Mouse (Mus musculus) hindbrain, embryonic 11.5 days (tissue): Measurements from ENCODE around the gene Dst. TPM values are rescaled to one million over a fixed set of nuclear protein-coding genes. Genes with fewer than 3 reads are reported as not detected.
"Not testable (repeated sequence)": the region's sequence is repeated elsewhere in the genome, so short reads cannot be mapped to it uniquely, and the experiment has no call there.

ENCODE experiments used
- ATAC-seq: fragments of 200-750 bp; cut with Nextera tagmentation; 2 replicates; pipeline ENCODE4 v1.8.0; 2017; ENCODE audit warnings: mild to moderate bottlenecking, moderate TSS enrichment, moderate library complexity; ENCODE audit not compliant: low FRiP score
- DNase-seq: peaks from one replicate; pipeline ENCODE4 v3.0.0-alpha.2; 2015; ENCODE audit warnings: low spot score
- H3K27ac ChIP-seq: fragments of 300-500 bp; sonication (generic); 2 replicates; pipeline ENCODE4 v1.5.1; 2014; ENCODE audit warnings: mild to moderate bottlenecking, low read depth, low read length
- H3K27me3 ChIP-seq: fragments of 300-500 bp; sonication (generic); 2 replicates; pipeline ENCODE4 v1.6.1; 2014; ENCODE audit warnings: mild to moderate bottlenecking, low read length, moderate library complexity, mixed read lengths; ENCODE audit not compliant: control insufficient read depth, insufficient read depth
- H3K36me3 ChIP-seq: fragments of 300-500 bp; sonication (generic); 2 replicates; pipeline ENCODE4 v1.6.1; 2014; ENCODE audit warnings: mild to moderate bottlenecking, low read length, moderate library complexity, mixed read lengths; ENCODE audit not compliant: control insufficient read depth, insufficient read depth
- H3K4me1 ChIP-seq: fragments of 300-500 bp; sonication (generic); replicated peaks from 2 replicates; pipeline ENCODE4 v1.6.1; 2014; ENCODE audit warnings: low read length, mixed read lengths; ENCODE audit not compliant: control insufficient read depth, insufficient read depth
- H3K4me2 ChIP-seq: fragments of 300-500 bp; sonication (generic); replicated peaks from 2 replicates; pipeline ENCODE4 v1.6.1; 2014; ENCODE audit warnings: mild to moderate bottlenecking, low read depth, low read length
- H3K4me3 ChIP-seq: fragments of 300-500 bp; sonication (generic); 2 replicates; pipeline ENCODE4 v1.5.1; 2014; ENCODE audit warnings: low read depth, low read length
- H3K9ac ChIP-seq: fragments of 300-500 bp; sonication (generic); 2 replicates; pipeline ENCODE4 v1.6.1; 2014; ENCODE audit warnings: low read depth, low read length
- H3K9me3 ChIP-seq: fragments of 300-500 bp; sonication (generic); 2 replicates; pipeline ENCODE4 v1.6.1; 2016; ENCODE audit warnings: low read length; ENCODE audit not compliant: control insufficient read depth
- WGBS: fragments of 180-500 bp; shearing (Covaris S2); extraction: QIAGEN DNeasy Blood & Tissue Kit; methylation state at CpG from one replicate; pipeline ENCODE4 v1.1.7; 2014; 5-methylcytosine and 5-hydroxymethylcytosine counted together
- polyA plus RNA-seq: library from polyadenylated mRNA; unstranded; fragments of >200 nt; fragmentation: Nextera tagmentation; extraction: Ambion mirVana; gene quantifications from 2 replicates; pipeline ENCODE4 v1.2.1, GENCODE M21; 2014

Dst gene
- polyA plus RNA-seq, 1 experiment from 2014 or later, result 60.0 TPM

DNA sequence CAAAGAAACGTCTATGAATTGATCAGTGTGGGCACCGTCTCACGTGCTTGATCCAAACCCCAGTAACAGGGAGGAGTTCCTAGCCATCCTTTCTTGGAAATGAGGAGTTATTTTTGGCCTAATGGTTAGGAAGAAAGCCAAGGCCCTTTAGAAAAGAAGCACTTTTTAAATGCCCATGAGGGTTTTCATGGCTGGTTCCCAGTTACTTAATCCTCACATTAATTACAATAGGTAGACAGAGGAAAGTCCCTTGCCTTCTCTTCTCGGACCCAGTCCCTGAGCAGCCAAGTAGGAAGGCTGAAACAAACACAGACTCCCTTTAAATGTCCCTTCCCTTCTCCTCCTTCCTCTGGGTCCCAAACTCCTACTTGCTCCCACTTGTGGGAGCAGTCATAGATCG is 396.2 kb downstream of the Dst start:
- Histone ChIP-seq H3K4me1 (no peaks in the 10 kb centered on the region), H3K9ac (no peak overlapping the region), H3K9me3 (no peaks in the 10 kb centered on the region), H3K4me2 (no peak overlapping the region), H3K27ac (no peak overlapping the region), H3K36me3 (peaks cover 7% of the 10 kb centered on the region; the same call in 1 of the 2 replicates), H3K4me3 (no peak overlapping the region), H3K27me3 (no peaks in the 10 kb centered on the region)
- DNase-seq, result no peak
- no peak for ATAC-seq
- 93% methylated on average over 5 of the region's 5 CpGs for whole genome bisulfite sequencing

GRCm38 (mm10) chr1:34306741-34307140 is 398.7 kb downstream of the Dst start:
- Histone ChIP-seq H3K9me3 (no peaks in the 10 kb centered on the region), H3K27me3 (no peaks in the 10 kb centered on the region), H3K36me3 (0 out of 2 replicates have a peak, but pooled peaks cover 4% of the 10 kb centered on the region), H3K4me3 (no peak overlapping the region), H3K4me2 (no peak overlapping the region), H3K4me1 (no peaks in the 10 kb centered on the region), H3K9ac (no peak overlapping the region), H3K27ac (no peak overlapping the region)
- DNase-seq (no peak), ATAC-seq (no peak)
- 95% methylated on average over 2 of the region's 2 CpGs for WGBS

GRCm38 (mm10) chr1:34307191-34307590 is 399.2 kb downstream of the Dst start:
- Histone ChIP-seq H3K27me3 (no peaks in the 10 kb centered on the region), H3K27ac (no peak overlapping the region), H3K9me3 (no peaks in the 10 kb centered on the region), H3K9ac (no peak overlapping the region), H3K4me3 (no peak overlapping the region), H3K36me3 (0 out of 2 replicates have a peak, but pooled peaks cover 2% of the 10 kb centered on the region), H3K4me2 (no peak overlapping the region), H3K4me1 (no peaks in the 10 kb centered on the region)
- 95% methylated on average over 15 of the region's 15 CpGs for WGBS
- ATAC-seq (no peak), DNase-seq (no peak)

GRCm38 (mm10) chr1:34308841-34309240 is 400.8 kb downstream of the Dst start:
- not testable (repeated sequence) for ATAC-seq, H3K36me3 ChIP-seq, DNase-seq, H3K4me2 ChIP-seq, H3K27ac ChIP-seq, H3K9me3 ChIP-seq, H3K4me3 ChIP-seq, H3K4me1 ChIP-seq, H3K27me3 ChIP-seq, H3K9ac ChIP-seq
- 98% methylated on average over 3 of the region's 3 CpGs for WGBS

DNA sequence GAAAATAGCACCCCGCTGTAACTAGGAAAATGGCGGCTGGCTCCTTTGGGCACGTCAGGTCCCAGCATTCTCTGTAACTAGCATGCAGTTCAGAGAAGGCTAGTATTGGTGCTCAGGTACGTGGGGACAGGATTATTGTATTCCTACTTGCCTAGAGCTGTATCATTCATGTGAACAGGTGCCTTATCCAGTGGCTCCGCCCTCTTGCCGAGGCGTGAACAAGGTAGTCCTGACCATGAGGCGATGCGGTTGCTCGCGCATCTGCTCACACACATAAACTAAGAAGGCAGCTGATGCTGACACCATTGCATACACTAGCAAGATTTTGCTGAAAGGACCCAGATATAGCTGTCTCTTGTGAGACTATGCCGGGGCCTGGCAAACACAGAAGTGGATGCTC is 401.4 kb downstream of the Dst start:
- H3K4me1 ChIP-seq, result no peaks in the 10 kb centered on the region
- H3K9me3 ChIP-seq, result no peaks in the 10 kb centered on the region
- WGBS, result 95% methylated on average over 12 of the region's 12 CpGs
- DNase-seq (no peak), ATAC-seq (no peak)
- H3K27ac ChIP-seq, result no peak overlapping the region
- H3K27me3 ChIP-seq, result no peaks in the 10 kb centered on the region
- no peak overlapping the region for H3K4me3 ChIP-seq
- no peak overlapping the region for H3K4me2 ChIP-seq
- no peak overlapping the region for H3K9ac ChIP-seq
- H3K36me3 ChIP-seq, result 0 out of 2 replicates have a peak, but pooled peaks cover 2% of the 10 kb centered on the region

DNA sequence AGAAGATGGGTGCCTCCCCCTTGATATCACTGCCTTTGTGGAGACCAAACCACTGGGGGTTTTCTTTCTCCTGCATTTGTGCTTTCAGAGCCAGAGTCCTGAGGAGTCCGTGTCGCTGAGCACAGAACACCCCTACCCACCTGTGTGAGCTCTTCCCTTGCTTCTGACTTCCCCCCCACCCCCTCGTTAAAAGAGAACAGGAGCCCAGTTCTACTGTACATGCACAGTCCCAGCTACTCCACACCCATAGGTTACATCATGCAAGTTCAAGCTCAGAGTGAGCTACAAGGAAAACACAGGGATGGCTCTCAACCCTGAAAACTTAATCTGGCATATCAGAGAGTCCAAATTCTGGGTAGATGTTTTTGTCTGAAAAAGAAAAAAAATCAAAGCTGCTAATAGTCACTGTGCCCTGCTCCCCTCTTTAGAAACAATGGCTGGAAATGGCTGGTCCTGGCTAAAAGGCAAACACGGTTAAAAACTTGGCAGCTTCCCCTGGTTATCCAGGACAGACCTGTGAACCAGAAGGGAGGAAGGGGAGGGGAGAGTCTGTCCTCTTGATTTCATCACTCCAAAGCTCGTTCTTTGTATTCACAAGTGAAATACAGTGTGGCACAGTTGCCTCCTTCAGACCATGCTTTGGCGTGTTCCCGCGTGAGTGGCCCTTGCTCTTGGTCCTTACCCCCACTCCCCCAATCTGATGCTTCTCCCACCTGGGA is 402.7 kb downstream of the Dst start:
- no peak overlapping the region for H3K9ac ChIP-seq
- ATAC-seq (no peak), DNase-seq (no peak)
- H3K9me3 ChIP-seq, result no peaks in the 10 kb centered on the region
- H3K27ac ChIP-seq, result no peak overlapping the region
- 0 out of 2 replicates have a peak, but pooled peaks cover 2% of the 10 kb centered on the region for H3K36me3 ChIP-seq
- 88% methylated on average over 8 of the region's 8 CpGs for WGBS
- no peaks in the 10 kb centered on the region for H3K27me3 ChIP-seq
- H3K4me2 ChIP-seq, result no peak overlapping the region
- no peaks in the 10 kb centered on the region for H3K4me1 ChIP-seq
- no peak overlapping the region for H3K4me3 ChIP-seq

DNA sequence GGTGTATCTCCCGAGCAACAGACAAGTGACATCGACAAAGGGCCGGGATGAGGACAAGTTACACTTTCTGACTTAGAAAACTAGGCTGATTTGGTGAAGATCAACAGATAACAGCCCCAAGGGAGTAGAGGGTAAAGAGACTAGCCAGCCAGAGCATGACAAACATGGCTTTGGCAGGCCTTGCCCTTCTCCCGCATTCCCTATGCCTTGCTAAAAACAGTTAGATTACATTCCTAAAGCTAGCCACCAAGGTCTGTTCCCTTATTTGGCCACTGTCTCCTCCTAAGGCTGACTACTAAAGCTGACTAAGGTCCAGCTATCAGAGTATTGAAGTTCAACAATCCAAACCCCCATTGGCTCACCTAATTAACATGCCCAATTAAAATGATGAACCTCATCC is 404.8 kb downstream of the Dst start:
- H3K27me3 ChIP-seq, result no peaks in the 10 kb centered on the region
- H3K27ac ChIP-seq, result no peak overlapping the region
- DNase-seq, result no peak
- H3K4me1 ChIP-seq, result no peaks in the 10 kb centered on the region
- H3K4me3 ChIP-seq, result no peak overlapping the region
- H3K9me3 ChIP-seq, result no peaks in the 10 kb centered on the region
- H3K4me2 ChIP-seq, result no peak overlapping the region
- 93% methylated on average over 4 of the region's 4 CpGs for WGBS
- ATAC-seq, result no peak
- no peaks in the 10 kb centered on the region for H3K36me3 ChIP-seq
- no peak overlapping the region for H3K9ac ChIP-seq

DNA sequence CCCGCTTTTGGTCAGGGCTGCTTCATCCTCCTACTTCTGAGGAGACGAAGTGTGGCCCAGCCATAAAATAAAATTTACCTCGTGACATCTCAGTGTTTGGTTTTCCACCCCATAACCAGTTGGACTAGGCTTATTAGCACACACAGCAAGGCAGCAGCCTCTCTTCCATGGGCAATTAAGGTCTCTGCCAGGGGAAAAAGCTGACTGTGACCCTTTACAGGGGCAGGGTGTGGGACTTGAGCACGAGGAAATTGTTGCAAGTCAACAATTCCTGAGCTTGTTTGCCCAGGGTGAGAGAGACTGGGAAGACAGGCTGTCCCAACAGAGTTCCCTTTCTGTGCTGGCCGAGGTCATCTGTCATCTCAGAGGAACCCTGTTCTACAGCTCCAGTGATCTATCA is 407.4 kb downstream of the Dst start:
- Histone ChIP-seq H3K4me1 (no peaks in the 10 kb centered on the region), H3K27me3 (no peaks in the 10 kb centered on the region), H3K4me2 (no peak overlapping the region), H3K4me3 (no peak overlapping the region), H3K9ac (no peak overlapping the region), H3K36me3 (no peaks in the 10 kb centered on the region), H3K9me3 (no peaks in the 10 kb centered on the region), H3K27ac (no peak overlapping the region)
- 84% methylated on average over 5 of the region's 5 CpGs for WGBS
- ATAC-seq (no peak), DNase-seq (no peak)

DNA sequence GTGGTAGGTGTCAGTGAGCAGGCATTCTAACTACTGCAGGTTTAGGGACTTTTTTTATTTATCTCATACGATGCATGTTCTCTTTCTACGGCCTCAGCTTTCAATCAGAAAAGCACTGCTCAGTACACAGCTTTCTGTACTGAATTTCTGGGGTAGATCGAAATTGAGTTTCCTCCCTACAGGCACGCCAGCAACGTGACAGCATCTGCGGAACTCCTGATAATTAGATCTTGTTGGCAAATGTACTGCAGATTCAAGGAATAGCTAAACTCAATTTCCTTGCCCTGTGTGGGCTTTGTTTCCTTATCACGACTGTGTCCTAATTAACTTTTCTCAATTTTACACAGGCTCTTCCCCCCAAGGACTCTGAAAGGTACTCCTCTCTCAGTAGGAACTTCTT is 416.2 kb downstream of the Dst start:
- Histone ChIP-seq H3K4me3 (no peak overlapping the region), H3K4me2 (no peak overlapping the region), H3K4me1 (no peaks in the 10 kb centered on the region), H3K27ac (no peak overlapping the region), H3K9me3 (no peaks in the 10 kb centered on the region), H3K9ac (no peak overlapping the region), H3K36me3 (no peaks in the 10 kb centered on the region), H3K27me3 (no peaks in the 10 kb centered on the region)
- 86% methylated on average over 7 of the region's 7 CpGs for WGBS
- no peak for ATAC-seq
- DNase-seq, result no peak
